Mouse (Mus musculus) megakaryocyte, embryonic 14.5 days (primary cell): ENCODE results near the gene Zc3h7a.

ENCODE experiments used
- FLI1 ChIP-seq: IDR thresholded peaks from 2 replicates; pipeline ENCODE4 v1.6.1; 2012; ENCODE audit warnings: low read length, inconsistent platforms, mixed read lengths
- GATA1 ChIP-seq: IDR thresholded peaks from 3 replicates; pipeline ENCODE4 v1.6.1; 2012; ENCODE audit warnings: mixed read lengths, low read length, inconsistent platforms, borderline replicate concordance

DNA sequence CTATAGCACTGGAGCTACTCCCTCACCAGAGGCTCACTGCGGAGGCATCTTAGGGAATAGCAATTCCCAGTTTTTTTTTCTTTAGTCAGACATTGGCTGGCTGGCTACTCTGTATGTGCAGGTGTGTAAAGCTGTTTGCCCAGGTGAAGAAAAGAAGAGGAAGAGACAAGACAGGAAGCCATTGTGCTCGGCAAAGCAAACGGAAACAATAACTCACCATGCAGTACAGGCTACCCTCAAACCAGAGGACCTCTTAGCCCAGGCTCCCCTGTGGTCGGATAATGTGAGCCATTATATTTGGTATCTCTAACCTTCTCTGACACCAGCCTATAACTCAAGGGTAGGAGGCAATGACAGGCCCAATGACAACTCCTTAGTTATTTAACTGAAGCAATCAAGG is 20.9 kb upstream of the Zc3h7a start:
- TF ChIP-seq GATA1 (no peak), FLI1 (no peak)
